Mouse (Mus musculus) cerebellum, postnatal 14 days (tissue): ENCODE measurements around the gene Cers1.

Experiments used
- DNase-seq, 2 experiments: peaks; one replicate each; pipeline ENCODE4 v3.0.0; 2021; ENCODE audit warnings: mixed read lengths in 2 of 2

The Cers1 gene

GRCm38 (mm10) chr8:70315624-70316510 is at the start of gene Cers1:
Gene Cers1 (plus strand): TSS chr8:70315775.
- DNase-seq: peak; percentile 79 to 87

- DNase-seq: no peak
Measured at GRCm38 (mm10) chr8:70267674-70268073, 47.9 kb upstream of the Cers1 start.

- DNase-seq: peak in 1 of 2 experiments; percentile 48
Measured at GRCm38 (mm10) chr8:70268311-70268710, 47.3 kb upstream of the Cers1 start.

DNA sequence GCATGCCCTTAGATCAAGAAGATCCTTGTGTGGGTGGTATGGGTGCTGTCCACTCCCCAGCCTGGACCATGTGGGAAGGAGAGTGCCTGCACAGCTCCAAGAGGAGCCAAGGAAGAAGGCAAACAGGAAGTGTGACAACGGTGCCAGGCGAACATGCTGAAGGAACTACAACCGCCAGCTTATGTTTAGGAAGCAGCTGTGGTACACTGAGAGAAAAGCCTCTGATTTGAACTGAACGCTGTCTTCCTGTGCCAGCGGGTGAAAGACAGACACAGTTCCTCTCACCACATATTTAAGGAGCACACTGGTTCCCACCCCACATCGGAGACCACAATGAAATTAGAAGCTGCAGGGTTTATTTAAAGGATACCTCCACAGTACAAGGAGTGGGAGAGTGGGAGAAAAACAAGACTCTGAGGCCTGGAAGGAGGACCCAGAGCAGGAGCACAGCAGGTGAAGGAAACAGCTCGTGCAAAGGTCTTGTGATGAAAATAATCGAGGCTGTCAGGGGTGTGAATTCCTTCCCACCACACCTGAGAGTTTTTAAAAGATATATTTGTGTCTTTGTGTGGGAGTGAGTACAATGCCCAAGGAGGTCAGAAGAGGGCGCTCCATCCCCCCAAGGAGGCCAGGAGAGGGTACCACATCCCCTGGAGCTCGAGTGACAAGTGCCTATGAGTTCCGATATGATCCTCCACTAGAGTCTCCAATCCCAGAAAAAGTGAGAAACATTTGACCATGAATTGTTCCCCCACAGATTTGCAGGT is 46.6 kb upstream of the Cers1 start:
- peak; percentile 26 to 59 for DNase-seq

GRCm38 (mm10) chr8:70272949-70273348 is 42.6 kb upstream of the Cers1 start:
- no peak for DNase-seq

- no peak for DNase-seq
Measured at GRCm38 (mm10) chr8:70274350-70274749, 41.2 kb upstream of the Cers1 start.

GRCm38 (mm10) chr8:70276476-70276875 is 39.1 kb upstream of the Cers1 start:
- DNase-seq: no peak

GRCm38 (mm10) chr8:70278175-70278574 is 37.4 kb upstream of the Cers1 start:
- DNase-seq: no peak

DNA sequence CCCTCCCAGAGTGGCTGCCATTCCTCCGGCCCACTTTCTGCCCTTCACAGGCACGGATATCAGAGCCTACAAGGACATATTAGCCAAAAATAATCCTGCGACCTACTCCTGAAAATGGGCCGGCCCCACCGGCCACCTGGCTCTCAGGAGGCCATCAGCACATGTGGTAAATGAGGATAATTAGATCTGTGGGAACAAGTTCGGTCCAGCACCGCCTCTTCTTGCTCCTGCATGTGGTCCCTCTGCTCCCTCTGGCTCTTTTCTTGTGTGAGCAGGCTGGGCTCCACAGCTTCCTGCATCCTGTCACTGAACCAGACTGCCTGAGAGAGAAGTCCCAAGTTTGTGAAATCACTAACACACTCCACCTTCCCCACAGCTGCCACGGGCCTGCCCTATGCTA is 36.3 kb upstream of the Cers1 start:
- DNase-seq: no peak

GRCm38 (mm10) chr8:70281001-70281400 is 34.6 kb upstream of the Cers1 start:
- DNase-seq: no peak

- DNase-seq: peak; percentile 74 to 85
Measured at GRCm38 (mm10) chr8:70282603-70283135, 32.9 kb upstream of the Cers1 start, which contains the start of gene Homer3. Gene Homer3 (plus strand): TSS chr8:70282827.

- peak; percentile 37 to 48 for DNase-seq
Measured at GRCm38 (mm10) chr8:70283136-70284077, 32.2 kb upstream of the Cers1 start.

DNA sequence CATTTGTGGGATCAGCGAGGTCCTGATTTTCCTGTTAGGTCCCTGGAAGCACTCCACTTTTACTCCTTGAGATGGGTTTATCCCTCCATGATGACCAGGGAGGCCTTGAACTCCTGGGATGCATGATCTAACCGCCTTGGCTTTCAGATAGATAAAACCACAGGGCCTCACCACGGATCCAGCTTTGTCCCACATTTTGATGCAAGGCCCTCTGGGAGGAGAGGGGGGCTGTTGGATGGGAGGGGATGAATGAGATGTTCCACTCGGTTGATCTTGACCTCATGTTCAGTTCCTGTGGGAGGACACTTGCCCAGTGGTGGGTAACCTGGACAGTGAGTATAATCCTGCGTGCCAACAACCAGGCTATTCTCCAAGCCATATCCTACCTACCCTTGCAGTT is 31.2 kb upstream of the Cers1 start:
- no peak for DNase-seq

DNA sequence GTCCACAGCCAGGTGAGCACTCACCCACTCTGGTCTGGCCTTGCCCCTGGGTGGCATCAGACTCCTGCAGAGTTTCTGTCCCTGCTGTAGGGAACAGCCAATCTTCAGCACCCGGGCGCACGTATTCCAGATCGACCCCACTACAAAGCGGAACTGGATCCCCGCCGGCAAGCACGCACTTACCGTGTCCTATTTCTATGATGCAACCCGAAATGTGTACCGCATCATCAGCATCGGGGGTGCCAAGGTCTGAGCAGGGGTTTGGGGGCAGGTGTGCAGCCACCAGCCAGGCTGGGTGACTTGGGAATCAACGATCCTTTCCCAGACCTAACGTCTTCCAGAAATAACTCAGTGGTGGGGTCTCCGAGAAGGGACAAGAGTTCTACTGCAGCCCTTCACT is 30.3 kb upstream of the Cers1 start:
- no peak for DNase-seq

DNA sequence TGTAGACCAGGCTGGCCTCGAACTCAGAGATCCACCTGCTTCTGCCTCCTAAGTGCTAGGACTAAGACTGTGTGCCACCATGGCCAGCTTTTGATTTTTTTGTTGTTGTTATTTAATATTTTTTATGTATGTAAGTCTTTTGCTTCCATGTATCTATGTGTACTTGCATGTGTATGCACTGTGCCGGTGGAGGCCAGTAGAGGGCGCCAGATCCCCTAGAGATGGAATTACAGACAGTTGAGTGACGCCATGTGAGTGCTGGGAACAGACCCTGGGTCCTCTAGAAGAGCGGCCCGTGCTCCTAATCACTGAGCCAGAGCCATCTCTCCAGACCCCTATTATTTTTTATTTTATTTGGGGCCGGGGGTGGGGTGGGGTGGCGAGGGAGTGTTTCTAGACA is 28.8 kb upstream of the Cers1 start:
- DNase-seq: peak in 1 of 2 experiments; percentile 41

DNA sequence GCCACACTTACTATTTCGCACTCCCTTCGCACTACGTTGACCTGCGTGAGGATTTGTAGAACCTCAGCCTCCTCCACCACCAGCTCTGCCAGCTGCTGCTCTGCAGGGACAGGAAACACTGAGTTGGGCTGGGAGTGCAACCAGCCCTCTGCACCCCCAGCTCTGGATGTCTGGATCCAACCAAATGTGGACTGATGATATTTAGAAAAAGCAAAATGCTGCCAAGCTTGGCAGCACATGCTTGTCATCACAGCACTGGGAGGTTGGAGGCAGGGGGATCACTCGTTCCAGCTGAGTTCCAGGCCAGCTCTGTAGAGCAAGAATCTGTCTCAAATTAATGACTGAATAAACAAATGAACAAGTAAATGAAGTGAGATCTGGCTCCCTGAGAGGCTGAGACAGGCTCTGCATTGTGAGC is 21.6 kb upstream of the Cers1 start:
- no peak for DNase-seq

DNA sequence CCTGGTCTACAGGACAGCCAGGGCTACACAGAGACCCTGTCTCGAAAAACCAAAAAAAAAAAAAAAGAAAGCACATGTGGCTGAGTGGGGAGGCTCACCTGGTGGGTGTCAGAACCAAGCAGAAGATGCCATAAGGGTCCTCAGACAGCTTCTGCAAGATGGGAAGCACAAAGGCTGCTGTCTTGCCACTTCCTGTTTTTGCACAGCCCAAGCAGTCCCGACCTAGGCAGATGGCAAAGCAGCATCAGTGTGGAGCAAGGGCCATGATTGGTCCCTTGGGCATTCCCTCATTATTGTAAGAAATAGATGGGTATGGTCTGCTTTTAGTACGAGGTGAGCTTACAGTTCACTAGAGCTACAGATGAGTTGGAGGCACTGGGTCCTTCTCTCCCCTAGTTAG is 14.7 kb upstream of the Cers1 start:
- DNase-seq: no peak

DNA sequence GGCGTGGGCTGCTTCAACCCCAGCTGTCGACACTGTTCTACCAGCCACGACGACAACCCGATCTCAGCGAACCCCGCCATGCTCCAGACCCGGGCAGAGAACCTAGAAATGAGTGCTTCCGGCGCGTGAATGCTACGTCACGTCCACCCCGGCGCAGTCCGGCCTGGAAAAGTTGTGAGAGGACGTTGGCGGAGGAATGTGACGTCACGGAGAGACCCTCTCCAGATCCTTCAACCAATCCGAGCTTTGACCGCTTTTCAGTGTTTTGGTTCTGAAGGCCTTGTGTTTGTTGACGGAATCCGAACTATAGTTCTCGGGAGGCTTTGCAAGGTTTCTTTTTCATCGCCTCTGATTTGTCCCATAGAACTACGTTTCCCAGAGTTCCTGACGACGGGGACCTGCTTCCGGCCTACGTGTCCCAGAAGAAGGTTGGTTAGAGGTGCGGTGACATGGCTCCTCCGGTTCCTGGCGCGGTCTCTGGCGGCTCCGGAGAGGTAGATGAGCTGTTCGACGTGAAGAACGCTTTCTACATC is 13.2 kb upstream of the Cers1 start, which contains the start of the genes Ddx49 and Cope:
Ddx49 (minus strand) TSS at position 132 of the 533 bp plus-strand sequence.
Cope (plus strand) TSS at position 161 of the 533 bp plus-strand sequence.
- DNase-seq: peak; percentile 93 to 96

DNA sequence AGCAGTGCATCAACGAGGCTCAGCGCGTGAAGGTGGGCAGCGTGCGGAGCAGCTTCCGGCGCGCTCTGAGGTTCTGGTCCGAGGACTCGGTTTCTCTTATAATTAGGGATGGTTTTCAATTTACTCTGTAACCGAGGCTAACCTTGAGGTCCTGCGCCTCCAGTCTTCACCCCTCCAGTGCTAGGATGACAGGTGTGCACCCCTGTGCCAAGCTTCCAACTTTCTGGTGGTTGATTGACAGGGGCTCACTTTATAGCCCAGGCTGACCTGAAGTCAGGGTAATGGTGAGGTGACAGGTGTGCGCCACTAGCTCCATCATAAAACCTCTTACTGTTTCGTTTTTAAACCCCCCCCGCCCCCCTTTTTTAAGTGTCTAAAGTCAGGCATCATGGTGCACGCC is 12.7 kb upstream of the Cers1 start:
- DNase-seq: no peak

GRCm38 (mm10) chr8:70309311-70309710 is 6.3 kb upstream of the Cers1 start:
- DNase-seq: peak in 1 of 2 experiments; percentile 72

GRCm38 (mm10) chr8:70313399-70313798 is 2.2 kb upstream of the Cers1 start:
- peak; percentile 66 to 73 for DNase-seq
